Mouse (Mus musculus): Measurements from ENCODE around the gene Gja5.

DNA sequence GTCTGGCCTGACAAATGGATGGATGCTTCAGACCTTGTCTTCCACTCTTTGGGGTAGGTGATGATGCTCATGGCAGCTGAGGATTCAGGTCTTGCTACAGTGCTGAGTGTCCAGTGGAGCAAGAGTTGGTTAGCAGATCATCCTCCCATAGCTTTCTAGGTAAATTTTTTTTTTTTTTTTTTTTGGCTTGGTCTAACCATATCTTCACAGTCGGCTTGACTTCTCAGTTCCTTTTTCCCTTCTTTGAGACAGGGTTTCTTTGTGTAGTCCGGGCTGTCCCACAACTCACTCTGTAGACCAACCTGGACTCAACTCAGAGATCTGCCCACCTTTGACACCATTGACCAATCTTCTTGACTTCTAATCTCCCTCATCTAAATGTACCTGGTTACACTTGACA, 73.0 kb downstream of the Gja5 start:
- TF ChIP-seq ZNF384 (IDR thresholded peaks at IDR 0.05; ENCODE audit: low read depth, low read length) = no peak
- TF ChIP-seq MAFK (IDR thresholded peaks at IDR 0.05; ENCODE audit: insufficient read depth, low read depth, low read length) = no peak
